In genomic region chr12:108792152-108792545, GRCm38 (mm10) we compare ENCODE assay signal across 8 mouse cellular contexts. TPM values are rescaled to one million over a fixed set of nuclear protein-coding genes. Genes with fewer than 3 reads are reported as not detected.
DNase-seq lines count a peak whose midpoint lies in the region; ATAC-seq and TF ChIP-seq lines count a peak whose summit lies in the region.

No protein-coding gene starts in this region.

- H3K4me2 ChIP-seq in forebrain, embryonic 13.5 days: peak overlapping the region; percentile 59
- peak overlapping the region; percentile 57 for H3K4me2 ChIP-seq in lung, postnatal 0 days (replicated peaks; ENCODE audit: low read depth, low read length)

- peak overlapping the region; percentile 97 for H3K27ac ChIP-seq in forebrain, embryonic 13.5 days
- peak overlapping the region; percentile 99 for H3K27ac ChIP-seq in lung, postnatal 0 days (ENCODE audit: low read length)

- no peak for TF ChIP-seq CTCF in G1E (IDR thresholded peaks at IDR 0.05; ENCODE audit: low read depth, low read length)
- TF ChIP-seq CTCF in lung, postnatal 0 days (IDR thresholded peaks at IDR 0.05): peak; percentile 33; the same call in 1 of the 2 replicates

- TF ChIP-seq EP300 in lung, postnatal 0 days (IDR thresholded peaks at IDR 0.05): no peak

- peaks cover 48% of the 10 kb centered on the region for H3K36me3 ChIP-seq in G1E (replicated peaks)
- H3K36me3 ChIP-seq in forebrain, embryonic 13.5 days (ENCODE audit: poor library complexity, severe bottlenecking): no peaks in the 10 kb centered on the region
- H3K36me3 ChIP-seq in lung, postnatal 0 days (ENCODE audit: insufficient read depth, low read length): no peaks in the 10 kb centered on the region

- intact Hi-C loops in heart, postnatal 14 days (cut with DNase I): loop anchor here (10.0 kb wide), 1 partner anchor 617 kb away; the partner anchor contains the start of genes Ccnk and Setd3

- no peaks in the 10 kb centered on the region for H3K27me3 ChIP-seq in G1E (ENCODE audit: insufficient read depth, low read length)
- no peaks in the 10 kb centered on the region for H3K27me3 ChIP-seq in forebrain, embryonic 13.5 days
- H3K27me3 ChIP-seq in lung, postnatal 0 days (replicated peaks; ENCODE audit: insufficient read depth, low read length): no peaks in the 10 kb centered on the region

- H3K4me3 ChIP-seq in G1E (ENCODE audit: low read depth, low read length): peak overlapping the region; percentile 100
- peak overlapping the region; percentile 100 for H3K4me3 ChIP-seq in forebrain, embryonic 13.5 days
- H3K4me3 ChIP-seq in lung, postnatal 0 days (ENCODE audit: low read depth, low read length): peak overlapping the region; percentile 100

- H3K4me1 ChIP-seq in G1E (ENCODE audit: insufficient read depth, low read depth, low read length): peaks cover 49% of the 10 kb centered on the region
- peaks cover 40% of the 10 kb centered on the region for H3K4me1 ChIP-seq in forebrain, embryonic 13.5 days
- H3K4me1 ChIP-seq in lung, postnatal 0 days (ENCODE audit: insufficient read depth, low read depth, low read length): no peaks in the 10 kb centered on the region; the same call in 1 of the 2 replicates

- ATAC-seq in G1E (ENCODE audit: extremely low read depth, insufficient number of reproducible peaks, low FRiP score, poor library complexity, severe bottlenecking): peak; percentile 28; the same call in 1 of the 2 replicates
- ATAC-seq in cerebellum, adult (ENCODE audit: insufficient number of reproducible peaks, low FRiP score, low TSS enrichment): peak; percentile 31
- ATAC-seq in forebrain, embryonic 13.5 days: peak; percentile 34
- ATAC-seq in lung, postnatal 0 days: peak; percentile 31

- WGBS in forebrain, embryonic 13.5 days: under 1% methylated on average over 52 of the region's 52 CpGs
- WGBS in lung, postnatal 0 days: 1% methylated on average over 52 of the region's 52 CpGs

- no peaks in the 10 kb centered on the region; the same call in 1 of the 2 replicates for H3K9me3 ChIP-seq in G1E (replicated peaks)
- no peaks in the 10 kb centered on the region for H3K9me3 ChIP-seq in forebrain, embryonic 13.5 days (replicated peaks)
- no peaks in the 10 kb centered on the region for H3K9me3 ChIP-seq in lung, postnatal 0 days (ENCODE audit: low read length)

- peak; percentile 59 for DNase-seq in G1E (ENCODE audit: low spot score)
- peak; percentile 86 to 89 for DNase-seq in heart, postnatal 14 days
- DNase-seq in layer of hippocampus, adult 9-11 months: peak; percentile 78
- peak; percentile 91 for DNase-seq in lung, postnatal 0 days (ENCODE audit: low spot score)
- peak; percentile 73 for DNase-seq in ovary, postnatal 14 days (ENCODE audit: low spot score)
- peak; percentile 78 to 88 for DNase-seq in thymus, postnatal 10 days (ENCODE audit: low spot score in 2 of 2)

- H3K9ac ChIP-seq in forebrain, embryonic 13.5 days: peak overlapping the region; percentile 80
- peak overlapping the region; percentile 86 for H3K9ac ChIP-seq in lung, postnatal 0 days (replicated peaks; ENCODE audit: low read depth)

RNA-seq across cellular contexts. Expression of gene Yy1, which starts 0.6 kb away (rescaled TPM):
- total RNA-seq in G1E (2014; fragmentation: Nextera tagmentation): 169 and 193 TPM in 2 replicates
- 58.4 and 60.8 TPM in 2 replicates for total RNA-seq in G1E (2017)
- polyA plus RNA-seq in G1E (2012): 59.3 and 79.8 TPM in 2 replicates
- 15.8 and 17.3 TPM in 2 replicates for polyA plus RNA-seq in forebrain, embryonic 13.5 days (2015; fragmentation: Nextera tagmentation; extraction: Ambion mirVana)
- total RNA-seq in heart, postnatal 14 days (2021): 10 to 100 TPM; 39.3 to 41.4 TPM
- polyA plus RNA-seq in lung, postnatal 0 days (2015; fragmentation: Nextera tagmentation; extraction: Ambion mirVana): 13.7 and 16.2 TPM in 2 replicates

RNA-seq across cellular contexts. Expression of gene Slc25a29, which starts 43.5 kb away (rescaled TPM):
- not detected in 2 replicates for total RNA-seq in G1E (2014; fragmentation: Nextera tagmentation)
- total RNA-seq in G1E (2017): 0.23 and 0.44 TPM in 2 replicates
- polyA plus RNA-seq in G1E (2012): 0.74 and 1.0 TPM in 2 replicates
- polyA plus RNA-seq in forebrain, embryonic 13.5 days (2015; fragmentation: Nextera tagmentation; extraction: Ambion mirVana): 21.2 and 22.1 TPM in 2 replicates
- total RNA-seq in heart, postnatal 14 days (2021): 1 to 10 TPM; 5.7 to 6.0 TPM
- 14.9 and 19.7 TPM in 2 replicates for polyA plus RNA-seq in lung, postnatal 0 days (2015; fragmentation: Nextera tagmentation; extraction: Ambion mirVana)

RNA-seq across cellular contexts. Expression of gene Slc25a47, which starts 43.7 kb away (rescaled TPM):
- total RNA-seq in G1E (2014; fragmentation: Nextera tagmentation) (3.2 and 4.6 TPM in 2 replicates), G1E (2017) (4.1 and 4.2 TPM in 2 replicates)
- 0.65 and 0.79 TPM in 2 replicates for polyA plus RNA-seq in G1E (2012)
- 14.6 and 15.6 TPM in 2 replicates for polyA plus RNA-seq in forebrain, embryonic 13.5 days (2015; fragmentation: Nextera tagmentation; extraction: Ambion mirVana)
- total RNA-seq in heart, postnatal 14 days (2021): 1 to 10 TPM; 5.1 to 7.9 TPM
- 8.5 TPM in 2 replicates for polyA plus RNA-seq in lung, postnatal 0 days (2015; fragmentation: Nextera tagmentation; extraction: Ambion mirVana)

Comparison
In these comparisons a context has a peak if more than half of its experiments do, and no peak if none do; other contexts are left out.
1. Peak in every context shown above with its lines: DNase-seq, ATAC-seq, H3K4me3 ChIP-seq and H3K27ac ChIP-seq.